Mouse (Mus musculus): ENCODE results near the gene Itpkb. TPM values are rescaled to one million over a fixed set of nuclear protein-coding genes. Genes with fewer than 3 reads are reported as not detected.

The Itpkb gene
- polyA plus RNA-seq, 1 experiment, result 19.9 TPM

DNA sequence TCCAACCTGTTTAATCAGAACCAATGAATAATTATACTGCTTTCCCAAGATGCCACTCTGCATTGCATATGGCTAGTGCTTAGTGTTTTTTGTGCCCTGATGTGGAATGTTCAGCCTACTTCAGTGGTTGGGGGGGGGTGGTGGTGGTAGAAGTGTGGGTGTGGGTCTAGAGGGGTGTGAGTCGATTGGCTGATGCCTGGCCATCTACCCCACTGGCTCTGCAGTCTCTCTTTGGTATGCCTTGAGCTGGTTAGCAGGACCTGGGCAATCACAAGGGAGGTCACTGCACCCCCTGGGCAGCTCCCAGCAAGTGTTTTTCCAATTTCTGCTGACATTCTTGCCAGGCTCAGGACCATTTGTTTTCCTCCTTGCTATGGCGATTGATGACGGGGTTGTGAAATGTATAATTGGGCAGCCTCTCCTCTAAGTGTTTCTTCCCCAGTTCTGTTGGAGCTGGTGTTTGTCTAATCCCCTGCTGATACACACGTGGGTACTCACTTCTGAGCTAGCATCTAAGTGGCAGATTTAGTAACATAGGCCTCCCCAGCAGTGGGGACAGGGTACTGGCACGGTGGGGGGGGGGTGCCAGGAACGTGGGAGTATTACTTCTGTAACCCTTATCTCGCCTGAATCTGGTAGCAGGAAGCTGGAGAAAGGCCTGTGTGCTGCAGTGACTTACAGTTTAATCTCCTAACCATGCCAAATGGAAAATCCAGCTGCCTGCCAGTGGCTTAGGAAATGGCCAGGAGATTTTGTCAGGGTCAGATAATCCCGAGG lies 13.3 kb downstream of the Itpkb start:
- DNase-seq (ENCODE audit: low read depth), result no peak

DNA sequence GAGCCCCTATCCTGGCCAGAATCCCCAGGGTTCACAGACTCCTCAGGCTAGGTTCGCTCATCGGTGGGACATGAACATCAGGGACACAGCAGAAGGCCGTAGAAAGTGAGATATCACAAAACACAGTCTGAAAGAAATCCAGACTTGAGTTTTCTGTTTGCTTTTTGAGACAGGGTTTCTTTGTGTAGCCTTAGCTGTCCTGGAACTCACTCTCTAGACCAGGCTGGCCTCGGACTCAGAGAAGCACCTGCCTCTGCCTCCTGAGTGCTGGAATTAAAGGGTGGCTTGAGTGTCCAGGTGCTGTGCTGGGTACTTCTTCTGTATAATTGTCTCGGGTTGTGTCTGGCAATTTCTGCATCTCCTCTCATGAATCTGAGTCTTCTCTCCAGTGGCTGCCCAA lies 14.8 kb downstream of the Itpkb start:
- DNase-seq (ENCODE audit: low read depth), result no peak

DNA sequence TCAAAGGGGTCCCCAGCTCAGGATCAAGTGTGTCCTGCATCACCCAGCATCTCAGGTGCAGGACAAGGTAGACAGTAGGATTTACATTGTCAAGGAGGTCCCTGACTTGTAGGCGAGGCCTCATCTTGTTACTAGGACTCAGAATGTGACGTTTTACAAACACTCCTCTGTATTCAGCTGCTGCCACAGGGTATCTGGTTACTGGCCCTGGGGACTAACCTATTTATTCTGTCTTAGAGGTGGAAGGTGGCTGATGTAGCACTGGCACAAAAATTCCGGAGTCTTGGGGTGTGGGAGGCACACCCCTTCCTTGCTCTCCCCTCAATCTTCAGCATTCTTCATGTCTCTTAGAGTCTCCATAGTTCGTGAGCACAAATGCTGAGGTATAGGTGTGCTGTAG lies 16.8 kb downstream of the Itpkb start:
- no peak for DNase-seq (ENCODE audit: low read depth)

DNA sequence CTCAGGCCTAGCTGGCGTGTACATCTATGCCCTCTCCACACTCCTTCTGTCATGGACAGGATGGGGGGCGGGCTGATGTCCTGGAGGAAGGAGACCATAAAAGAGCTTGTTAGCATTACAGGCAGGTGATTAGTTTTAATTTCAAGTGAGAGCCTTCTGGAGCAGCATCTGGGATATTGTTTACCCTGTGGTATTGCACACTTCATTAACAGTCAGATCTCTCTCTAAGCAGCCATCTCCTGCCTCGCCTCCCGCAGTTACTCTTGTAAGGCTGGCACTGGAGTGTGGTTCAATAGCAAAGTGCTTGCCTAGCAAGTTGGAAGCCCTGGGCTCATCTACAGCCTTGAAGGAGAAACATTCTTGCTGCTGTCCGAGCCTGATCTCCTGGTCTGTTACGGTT lies 17.6 kb downstream of the Itpkb start:
- no peak for DNase-seq (ENCODE audit: low read depth)

DNA sequence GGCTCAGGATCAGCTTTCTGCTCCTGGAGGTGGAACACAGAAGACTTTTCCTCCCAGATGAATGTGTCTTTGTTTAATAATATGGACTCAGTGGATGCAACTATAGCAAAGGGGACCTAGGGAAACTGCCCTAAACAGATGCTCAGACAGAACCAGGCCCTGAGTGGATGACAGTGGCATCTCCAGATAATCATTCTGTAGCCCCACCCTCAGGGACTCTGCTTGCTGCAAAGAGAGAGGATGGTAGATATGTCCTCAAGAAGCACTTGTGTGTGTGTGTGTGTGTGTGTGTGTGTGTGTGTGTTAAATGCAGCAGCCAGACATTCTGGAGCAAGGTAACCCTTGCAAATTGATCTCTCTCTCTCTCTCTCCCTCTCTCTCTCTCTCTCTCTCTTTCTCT lies 18.8 kb downstream of the Itpkb start:
- no peak for DNase-seq (ENCODE audit: low read depth)

DNA sequence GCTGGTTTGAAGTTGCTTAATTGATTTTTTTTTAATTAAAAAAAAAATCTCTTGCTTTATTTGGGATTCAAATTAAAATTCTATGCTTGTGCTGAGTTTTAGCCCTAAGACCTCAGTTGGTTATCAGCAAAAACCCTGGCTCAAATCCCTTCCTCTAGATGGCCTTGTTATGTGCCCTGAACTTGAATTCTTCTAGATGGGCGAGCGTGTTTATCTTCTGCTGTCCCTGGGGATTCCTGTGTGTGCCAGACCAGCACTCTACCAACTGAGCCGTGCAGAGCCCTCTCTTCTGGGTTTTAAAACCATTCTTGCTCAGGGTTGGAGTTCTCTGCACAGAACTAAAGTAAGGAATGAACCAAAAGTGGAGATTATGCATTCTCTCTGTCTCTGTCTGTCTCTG lies 22.0 kb downstream of the Itpkb start:
- DNase-seq (ENCODE audit: low read depth), result no peak

DNA sequence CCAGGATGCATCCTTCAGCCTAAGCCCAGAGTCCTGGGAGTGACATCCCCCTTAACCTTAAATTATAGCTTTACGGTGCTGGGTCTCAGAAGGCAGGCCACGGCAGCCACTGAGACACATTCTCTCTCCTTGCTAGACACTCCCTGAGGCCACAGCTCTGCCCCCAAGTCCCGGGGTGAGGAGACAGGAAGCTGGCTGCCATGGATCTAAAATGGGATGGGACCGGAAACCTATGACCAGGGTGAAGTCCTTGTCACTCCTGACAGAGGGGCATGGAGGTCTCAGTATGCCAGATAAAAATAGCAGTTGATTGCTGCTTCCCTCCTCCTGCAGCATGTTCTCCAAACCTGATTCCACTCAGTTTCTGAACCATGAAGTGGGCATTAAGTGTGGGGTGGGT lies 23.8 kb downstream of the Itpkb start:
- no peak for DNase-seq (ENCODE audit: low read depth)

DNA sequence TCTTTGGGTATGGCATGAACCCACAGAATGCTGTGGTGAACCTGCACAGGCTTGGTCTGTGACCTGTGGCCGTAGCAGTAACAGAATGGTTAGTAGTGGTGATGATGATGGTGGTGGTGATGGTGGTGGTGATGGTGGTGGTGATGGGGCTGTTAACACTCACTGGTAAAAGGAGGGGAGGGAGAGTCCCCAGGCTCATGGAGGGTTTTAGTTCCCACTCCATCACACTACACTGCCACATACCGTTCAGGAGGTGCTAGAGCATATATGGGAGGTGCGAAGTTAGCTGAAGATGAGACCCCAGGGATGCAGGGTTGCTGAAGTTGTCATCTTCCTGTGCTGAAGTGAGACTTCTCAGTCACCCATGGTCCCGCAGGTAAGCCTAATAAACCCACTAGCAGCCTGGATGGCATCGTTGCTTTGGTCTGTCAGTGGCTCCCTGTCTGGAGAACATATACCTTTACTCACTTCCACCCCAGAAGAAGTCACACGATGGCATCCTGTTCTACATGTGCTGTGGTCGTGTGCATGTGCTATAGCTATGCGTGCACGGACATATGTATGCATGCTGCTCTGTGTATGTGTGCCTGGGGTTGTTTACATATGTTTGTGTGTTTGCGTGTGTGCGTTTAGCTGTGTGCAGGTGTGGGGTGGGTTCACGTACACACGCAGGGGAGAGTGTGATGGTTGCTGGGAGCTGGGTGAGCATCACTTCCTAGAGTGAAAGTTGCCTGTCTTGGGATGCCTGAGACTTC lies 24.9 kb downstream of the Itpkb start:
- no peak for DNase-seq (ENCODE audit: low read depth)

DNA sequence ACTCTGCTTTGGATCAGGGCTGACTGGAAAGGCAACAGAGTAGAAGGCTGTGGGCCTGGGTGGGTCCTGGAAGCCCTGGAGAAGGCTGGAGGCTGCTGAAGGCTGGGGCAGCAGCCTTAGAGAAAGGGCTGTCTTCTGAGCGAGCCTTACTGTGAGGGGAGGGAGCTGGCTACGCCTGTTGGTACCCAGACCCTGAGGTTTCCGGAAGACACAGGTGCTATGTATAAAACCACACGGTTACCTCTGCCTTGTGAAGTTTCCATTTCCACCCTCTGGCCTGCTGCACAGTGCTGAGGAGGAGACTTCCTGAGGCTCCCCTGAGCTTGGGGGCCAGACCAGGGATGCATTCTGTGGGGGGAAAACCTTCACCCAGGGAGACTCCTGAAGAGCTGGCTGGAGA lies 25.9 kb downstream of the Itpkb start:
- no peak for DNase-seq (ENCODE audit: low read depth)

DNA sequence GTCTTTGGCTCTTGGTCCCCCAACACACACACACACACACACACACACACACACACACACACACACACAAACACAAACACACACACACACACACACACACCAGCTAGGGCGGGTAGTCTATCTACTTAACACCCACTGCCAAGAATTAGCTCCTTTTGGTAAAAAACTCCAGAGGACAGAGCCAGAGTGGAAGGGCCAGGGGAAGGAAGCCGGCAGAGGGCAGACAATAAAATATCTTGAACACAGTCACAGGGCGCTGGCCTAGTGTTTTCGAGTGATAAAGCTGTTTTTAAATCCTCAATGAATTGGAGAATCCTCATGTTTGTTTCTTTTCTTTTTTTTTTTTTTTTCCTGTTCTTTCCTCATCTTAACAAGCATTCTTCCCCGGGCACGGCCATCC lies 26.6 kb downstream of the Itpkb start:
- DNase-seq (ENCODE audit: low read depth), result no peak

DNA sequence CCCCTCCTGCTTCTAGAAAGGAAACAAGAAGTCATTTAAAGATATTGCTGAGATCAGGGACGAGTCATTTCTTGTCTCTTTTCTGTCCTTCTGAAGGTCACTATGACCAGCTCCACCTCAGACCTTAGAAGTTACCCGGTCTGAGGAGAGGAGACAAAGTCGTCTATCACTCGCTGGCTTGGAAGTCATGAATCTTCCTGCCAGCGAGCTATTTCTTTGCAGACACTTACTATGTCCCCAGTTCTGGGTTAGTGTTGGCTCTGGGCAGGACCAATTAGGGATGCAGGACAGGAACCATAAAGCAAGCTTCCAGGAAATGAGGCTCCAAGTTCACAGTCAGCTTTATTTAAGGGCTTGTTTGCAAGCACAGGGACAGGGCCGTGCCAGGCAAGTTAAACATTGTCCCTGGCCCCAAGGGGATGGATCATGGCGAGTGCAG lies 27.6 kb downstream of the Itpkb start:
- DNase-seq (ENCODE audit: low read depth), result no peak

DNA sequence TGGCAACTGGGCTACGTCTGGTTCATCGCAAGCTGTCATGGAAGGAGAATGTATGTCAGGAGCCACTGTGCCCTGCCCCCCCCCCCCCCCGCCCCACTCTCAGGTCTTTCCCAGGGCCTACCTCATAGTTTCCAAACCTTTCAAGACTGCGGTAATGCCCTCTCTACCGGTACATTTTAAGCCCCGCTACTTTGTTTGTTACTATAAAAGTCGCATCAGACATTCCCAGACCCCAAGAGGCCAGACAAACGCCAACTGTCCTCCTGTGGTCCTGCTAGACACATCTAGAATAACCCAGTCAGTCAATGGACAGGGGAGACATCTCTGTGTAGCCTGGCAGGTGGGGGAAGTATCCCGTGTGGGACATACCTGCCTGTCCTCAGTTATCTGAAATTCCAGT lies 28.2 kb downstream of the Itpkb start:
- no peak for DNase-seq (ENCODE audit: low read depth)

DNA sequence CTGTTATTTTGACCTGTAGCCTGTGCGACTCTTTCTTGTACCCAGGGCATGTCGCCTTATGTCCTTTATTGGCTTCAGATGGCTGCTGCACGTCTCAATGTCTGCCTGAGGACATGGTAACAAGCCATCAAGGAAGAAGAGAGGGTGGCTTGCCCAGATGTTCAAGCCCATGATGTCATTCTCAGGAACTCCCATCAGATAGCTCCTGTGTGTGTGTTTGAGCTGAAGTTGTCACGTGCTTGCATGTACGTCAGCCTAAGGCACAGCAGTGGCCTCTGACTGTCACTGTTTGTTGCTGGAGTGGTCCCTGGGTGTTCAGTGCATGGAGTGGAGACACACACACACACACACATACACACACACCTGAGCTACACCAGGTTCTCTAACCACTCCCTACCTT lies 29.0 kb downstream of the Itpkb start:
- no peak for DNase-seq (ENCODE audit: low read depth)

DNA sequence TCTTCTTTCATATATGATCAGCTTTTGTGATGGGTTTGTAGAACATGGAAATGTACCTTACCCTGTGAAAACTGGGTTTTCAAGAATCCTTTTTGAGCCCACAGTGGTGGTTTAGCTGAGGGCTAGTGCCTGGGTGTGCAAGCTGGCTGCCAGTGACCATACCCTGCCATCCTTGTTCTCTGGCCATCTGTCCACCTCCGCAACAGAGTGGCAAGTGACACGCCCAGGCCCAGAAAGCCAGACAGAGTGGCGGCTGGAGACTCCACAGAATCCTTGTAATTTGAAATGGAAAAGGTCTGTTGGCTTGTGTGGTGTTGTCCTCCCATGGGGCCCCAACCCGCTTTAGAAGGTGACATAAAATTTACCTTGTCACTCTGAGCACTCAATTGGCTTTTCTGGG lies 31.9 kb downstream of the Itpkb start:
- DNase-seq (ENCODE audit: low read depth), result no peak

DNA sequence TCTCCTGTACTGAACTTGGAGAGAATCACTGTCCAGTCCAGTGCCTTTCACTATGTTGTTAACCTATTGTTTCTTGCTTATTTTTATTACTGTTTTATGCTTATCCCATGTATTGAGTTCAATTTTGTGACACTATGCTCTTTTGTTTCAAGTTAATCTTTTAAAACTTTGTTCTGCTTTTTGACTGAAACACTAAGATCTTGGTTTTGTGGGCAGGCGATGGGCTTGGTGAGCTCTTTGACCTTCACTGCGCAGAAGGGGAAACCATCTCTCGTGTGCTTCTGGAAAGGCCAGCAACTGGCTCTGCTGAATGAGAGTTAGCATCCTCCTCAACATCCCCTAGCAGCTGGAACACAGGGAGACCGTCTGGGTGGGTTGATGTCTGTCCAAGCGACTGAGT lies 32.6 kb downstream of the Itpkb start:
- no peak for DNase-seq (ENCODE audit: low read depth)

DNA sequence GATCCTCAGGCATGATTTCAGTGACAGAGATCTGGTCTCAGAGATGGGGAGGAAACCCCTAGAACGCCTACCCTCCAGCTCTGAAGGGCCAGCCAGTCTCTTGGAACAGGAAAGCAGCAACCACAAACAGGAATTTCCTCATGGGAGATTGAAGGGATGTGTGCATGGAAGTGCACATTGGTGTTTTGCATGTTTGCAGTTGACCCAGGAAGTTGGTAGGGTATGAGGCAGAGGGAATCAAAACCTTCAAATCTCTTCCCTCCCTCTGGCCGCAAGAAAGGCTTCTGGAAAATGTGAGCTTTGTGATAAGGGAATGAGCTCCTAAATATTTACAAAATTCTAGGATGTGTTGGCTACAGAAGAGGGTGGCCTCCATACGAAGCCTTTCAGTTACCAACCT lies 33.0 kb downstream of the Itpkb start:
- DNase-seq (ENCODE audit: low read depth), result no peak

DNA sequence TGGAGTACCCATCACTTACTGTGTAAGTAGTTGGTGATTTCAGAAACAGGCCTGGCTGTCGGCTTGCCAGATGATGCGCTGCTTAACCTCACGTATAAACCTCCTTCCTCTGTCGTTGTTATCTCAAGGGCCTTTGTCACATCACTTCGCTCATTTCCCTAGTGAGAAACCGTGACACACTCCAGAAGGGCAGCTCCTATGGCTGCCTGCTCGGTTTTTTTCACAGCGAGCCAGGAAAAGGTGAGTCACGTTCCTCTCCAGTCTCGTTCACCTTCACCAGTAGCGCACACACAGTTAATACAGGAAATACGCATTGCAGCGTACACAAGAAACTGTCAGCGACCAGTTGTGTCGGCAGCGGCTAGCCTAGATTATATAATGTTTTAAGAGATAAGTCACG lies 33.7 kb downstream of the Itpkb start:
- no peak for DNase-seq (ENCODE audit: low read depth)

DNA sequence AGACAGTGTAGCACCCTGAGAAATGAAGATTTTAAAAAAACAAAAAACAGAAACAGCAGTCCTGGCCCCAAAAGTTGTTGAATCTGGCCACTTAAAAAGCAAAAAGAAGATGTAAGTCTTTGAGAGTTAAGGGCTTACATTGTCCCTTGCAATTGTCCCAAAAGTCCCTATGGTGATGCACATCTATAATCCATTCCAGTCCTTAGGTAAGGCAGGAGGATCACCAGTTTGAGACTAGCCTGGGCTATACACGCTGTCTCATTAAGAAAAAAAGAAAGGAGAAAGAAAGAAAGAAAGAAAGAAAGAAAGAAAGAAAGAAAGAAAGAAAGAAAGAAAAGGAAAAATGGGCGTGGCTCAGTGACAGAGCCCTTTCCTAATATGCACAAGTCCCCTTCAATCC lies 34.4 kb downstream of the Itpkb start:
- no peak for DNase-seq (ENCODE audit: low read depth)

DNA sequence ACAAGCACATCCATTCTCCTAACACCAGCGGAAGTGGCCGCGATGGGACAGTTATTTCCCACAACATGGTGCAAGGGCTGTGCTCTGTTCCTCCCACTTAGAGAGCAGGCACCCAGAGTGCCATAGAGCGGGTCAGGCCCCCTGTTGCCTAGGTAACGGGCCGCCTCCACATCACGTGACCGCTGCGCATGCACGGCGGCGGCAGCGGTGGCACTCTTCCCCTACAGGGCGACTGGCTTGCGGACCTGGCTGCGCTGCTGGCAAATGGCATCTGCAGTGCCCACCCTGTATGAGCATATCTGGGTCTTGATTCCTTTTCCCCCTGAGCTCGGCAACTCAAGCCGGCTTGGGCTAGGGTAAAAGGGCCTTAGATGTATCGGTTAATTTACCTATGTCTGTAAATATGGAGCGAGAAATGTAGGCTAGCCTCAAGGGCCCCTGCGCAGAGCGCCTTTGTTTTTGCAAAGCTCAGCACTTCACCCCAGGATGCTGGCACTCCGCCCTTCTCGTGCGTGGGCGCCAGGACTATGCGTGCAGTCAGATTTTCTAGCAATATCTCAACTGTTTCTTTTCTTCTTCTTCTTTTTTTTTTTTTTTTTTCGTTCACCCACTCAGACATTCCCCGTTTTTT lies 35.0 kb downstream of the Itpkb start:
- no peak for DNase-seq (ENCODE audit: low read depth)

DNA sequence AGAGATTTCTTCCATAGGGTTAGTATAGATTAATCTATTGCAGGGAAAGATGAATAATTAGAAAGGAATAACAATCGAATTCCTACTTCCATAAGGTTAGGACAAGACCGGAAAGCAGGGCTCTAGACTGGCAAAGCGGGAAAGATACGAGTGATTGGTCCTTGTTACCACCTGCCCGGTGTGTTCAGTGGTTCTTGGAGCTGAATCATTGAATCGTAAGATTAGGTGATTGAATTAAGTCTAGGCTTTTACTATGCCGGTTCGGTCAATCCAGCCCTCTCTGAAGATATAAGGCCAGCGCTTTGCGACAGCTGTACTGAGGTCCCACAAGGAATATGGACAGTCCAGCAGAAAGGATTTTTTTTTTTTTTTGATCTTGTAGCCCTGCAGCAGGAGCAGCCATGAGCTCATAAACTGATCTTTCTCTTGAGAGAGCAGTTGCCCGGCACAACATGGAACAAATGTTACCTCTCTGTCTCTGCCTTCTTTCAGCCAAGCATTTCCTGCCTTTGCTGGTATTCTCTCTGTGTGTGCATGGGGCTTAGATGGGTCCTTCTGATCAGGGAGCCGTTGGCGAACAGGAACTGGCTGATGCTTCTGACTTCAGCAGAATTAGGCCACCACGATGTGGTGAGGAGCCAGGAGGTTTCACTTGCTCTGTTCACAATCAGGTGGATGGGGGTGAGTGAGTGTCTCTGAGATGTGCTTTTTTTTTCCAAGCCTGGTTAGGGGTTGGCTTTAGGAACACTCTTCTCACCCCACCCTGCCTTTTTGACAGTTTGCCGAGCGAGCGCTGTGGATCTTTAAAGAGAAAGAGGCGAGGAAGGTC lies 35.9 kb downstream of the Itpkb start:
- no peak for DNase-seq (ENCODE audit: low read depth)

DNA sequence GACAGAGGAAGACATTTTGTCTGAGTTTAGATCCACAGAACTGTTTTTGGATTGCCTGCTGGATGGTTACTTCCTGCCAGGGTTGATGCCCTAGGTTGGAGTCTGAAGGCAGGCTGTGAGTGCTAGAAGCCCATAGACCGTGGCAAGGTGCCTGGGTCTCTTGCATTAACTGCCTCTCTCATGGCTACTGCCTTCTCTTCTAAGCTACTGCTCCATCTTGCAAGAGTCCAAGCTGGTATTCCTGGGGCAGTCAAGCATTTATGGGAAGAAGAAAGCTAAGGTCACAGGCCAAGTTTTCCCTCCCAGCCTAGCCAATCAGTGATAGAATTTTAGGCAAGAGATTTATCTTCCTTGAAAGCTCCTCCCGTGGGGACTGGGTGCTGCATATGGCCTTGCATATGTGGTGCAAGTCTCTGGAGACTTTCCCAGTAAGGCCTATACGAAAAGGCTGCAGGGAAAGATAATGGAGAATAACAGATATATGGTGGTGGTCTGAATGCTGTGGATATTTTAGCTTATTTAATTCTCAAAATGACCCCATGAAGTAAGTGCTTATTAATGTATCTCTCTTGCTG lies 36.8 kb downstream of the Itpkb start:
- DNase-seq (ENCODE audit: low read depth), result no peak

DNA sequence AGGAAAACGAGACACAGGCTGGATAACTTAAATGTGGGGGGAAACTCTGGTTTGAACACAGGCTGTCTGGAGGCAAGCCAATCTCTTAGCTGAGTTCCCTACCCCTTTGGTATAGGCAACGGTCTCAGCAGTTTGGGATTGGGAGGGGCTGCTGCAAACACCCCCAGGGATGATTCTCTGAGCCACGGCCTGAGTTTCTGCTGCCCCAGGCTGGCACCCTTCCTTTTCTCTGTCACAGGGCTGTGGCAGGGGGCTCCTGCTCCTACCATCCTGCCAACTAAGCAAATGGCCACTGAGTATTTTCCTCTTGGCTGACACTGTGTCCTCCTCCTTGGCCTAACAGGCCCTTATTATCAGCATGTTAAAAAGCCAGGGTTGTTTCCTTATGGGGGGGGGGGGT lies 37.3 kb downstream of the Itpkb start:
- no peak for DNase-seq (ENCODE audit: low read depth)

Measured in gonadal fat pad, adult 2 months (tissue).